Mouse (Mus musculus) mouse trophoblast stem cell (cell line): ENCODE results near the gene Snrpd3.
"Not testable (repeated sequence)": the region's sequence is repeated elsewhere in the genome, so short reads cannot be mapped to it uniquely, and the experiment has no call there.

Experiments
- in situ Hi-C, 2 experiments: fragments of 300-500 bp; cut with MseI, MboI; formaldehyde crosslinking; loops; 2 replicates in 1 of 2; 3 replicates in 1 of 2; pipeline ENCODE4 v1.15.1; 2025

Snrpd3 gene

GRCm38 (mm10) chr10:75500345-75500744, 17.0 kb upstream of the Snrpd3 start:
- in situ Hi-C loops, result no loop called here

- in situ Hi-C loops, result no loop called here
Measured at GRCm38 (mm10) chr10:75501641-75502040, 15.7 kb upstream of the Snrpd3 start.

- in situ Hi-C loops, result no loop called here
Measured at GRCm38 (mm10) chr10:75503692-75504091, 13.7 kb upstream of the Snrpd3 start.

DNA sequence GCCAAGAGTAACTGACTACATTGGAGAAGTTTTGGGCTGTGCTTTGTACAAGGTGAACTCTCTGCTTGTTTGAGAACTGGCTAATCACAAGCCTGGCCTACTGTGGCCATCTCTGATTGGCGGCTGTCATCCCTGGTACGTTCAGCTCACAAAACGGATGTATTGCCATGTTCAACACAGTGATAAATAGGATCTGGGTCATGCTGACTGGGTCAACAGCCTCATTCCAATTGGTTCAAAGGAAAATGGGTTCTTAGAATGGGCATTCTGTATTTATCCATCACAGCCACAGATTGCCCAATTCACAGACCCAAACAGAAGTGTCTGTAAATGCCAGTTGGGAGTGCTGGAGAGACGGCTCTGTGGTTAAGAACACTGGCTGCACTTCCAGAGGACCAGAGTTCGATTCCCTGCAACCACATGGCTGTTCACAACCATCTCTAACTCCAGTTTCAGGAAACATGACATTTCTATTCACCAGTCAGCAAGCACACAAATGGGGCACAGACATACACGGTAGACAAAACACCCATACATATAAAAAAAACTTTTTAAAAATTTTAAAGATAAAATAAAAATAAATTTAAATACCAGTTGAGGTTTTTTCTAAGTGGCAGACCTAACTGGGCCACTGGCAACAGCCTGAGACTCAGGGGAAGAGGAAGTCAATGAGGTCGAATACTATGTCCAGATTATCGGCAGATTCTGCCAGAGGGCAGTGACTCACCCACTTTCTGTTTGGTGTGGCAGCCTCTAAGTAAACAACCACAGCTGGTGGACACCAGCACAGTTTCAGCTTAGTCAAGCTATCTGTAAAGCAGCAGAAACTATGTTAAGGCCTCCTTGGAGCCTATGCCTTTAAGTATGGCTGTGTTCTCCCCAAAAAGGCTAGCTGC, 12.9 kb upstream of the Snrpd3 start:
- in situ Hi-C loops, result no loop called here

DNA sequence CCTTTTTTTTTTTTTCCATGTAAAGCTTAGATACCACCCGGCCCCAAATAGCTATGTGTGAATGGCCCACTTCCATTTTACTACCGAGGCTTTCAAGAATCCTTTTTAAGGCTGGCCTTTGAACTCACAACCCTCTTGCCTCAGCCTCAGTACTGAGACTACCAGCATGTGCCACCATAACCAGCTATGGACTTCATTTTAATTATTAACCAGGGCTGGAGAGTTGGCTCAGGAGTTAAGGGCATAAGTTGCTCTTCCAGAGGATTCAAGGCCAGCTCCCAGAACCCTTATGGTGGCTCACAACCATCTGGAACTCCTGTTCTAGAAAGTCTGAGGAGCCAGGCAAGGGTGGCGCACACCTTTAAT, 12.2 kb upstream of the Snrpd3 start:
- in situ Hi-C loops, result no loop called here

DNA sequence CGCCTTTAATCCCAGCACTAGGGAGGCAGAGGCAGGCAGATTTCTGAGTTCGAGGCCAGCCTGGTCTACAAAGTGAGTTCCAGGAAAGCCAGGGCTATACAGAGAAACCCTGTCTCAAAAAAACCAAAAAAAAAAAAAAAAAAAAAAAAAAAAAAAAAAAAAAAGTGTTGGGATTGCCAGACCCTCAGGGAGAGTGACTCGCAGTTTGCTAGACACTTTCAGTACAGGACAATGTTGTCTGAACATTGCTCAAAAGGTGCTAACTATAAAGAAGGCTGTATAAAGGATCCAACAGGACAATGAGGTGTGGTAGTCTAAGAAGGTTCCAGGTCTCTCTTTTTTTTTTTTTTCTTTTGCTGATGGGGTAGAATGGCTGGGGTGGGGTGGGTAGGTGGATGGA, 11.4 kb upstream of the Snrpd3 start:
- in situ Hi-C loops, result not testable (repeated sequence)

DNA sequence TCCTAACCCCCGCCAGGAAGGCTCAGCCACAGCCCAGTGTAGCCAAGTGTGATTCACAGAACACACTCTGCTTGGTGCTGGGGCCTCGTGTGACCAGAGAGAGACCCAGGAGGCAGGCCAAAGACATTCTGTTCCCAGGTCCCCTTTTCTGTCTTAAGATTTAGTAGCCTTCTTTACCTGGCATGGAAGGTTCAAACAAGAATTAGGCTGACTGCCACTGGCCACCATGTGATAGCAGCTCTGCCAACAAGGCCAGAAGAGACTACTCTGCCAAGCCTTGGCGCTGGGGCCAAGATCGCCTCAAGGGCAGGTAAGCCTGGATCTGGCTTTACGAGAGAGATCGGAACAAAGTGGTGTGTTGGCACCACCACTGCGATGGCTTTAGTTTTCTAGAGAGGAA, 6.9 kb upstream of the Snrpd3 start:
- in situ Hi-C loops, result no loop called here

DNA sequence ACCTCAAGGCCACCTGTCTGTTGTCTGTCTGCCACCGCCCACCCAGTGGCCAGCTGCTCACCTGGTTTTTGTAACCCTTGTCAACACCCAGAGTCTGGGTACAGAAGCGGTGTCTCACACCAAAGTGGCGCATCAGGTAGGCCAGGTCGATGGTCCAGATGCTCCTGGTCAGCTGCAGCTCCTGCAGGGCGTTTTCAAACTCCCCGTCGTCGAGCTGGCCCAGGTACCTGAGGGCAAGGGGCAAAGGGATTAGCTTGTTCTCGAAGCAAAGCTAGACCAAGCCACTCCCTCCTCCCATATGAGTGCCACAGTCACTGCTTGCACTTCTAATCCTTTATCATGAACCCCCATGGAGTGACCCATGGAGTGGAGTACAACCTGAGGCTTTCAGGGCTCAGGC, 6.3 kb upstream of the Snrpd3 start:
- in situ Hi-C loops, result no loop called here

- in situ Hi-C loops, result no loop called here
Measured at GRCm38 (mm10) chr10:75511897-75512296, 5.5 kb upstream of the Snrpd3 start.

GRCm38 (mm10) chr10:75512796-75513195, 4.6 kb upstream of the Snrpd3 start:
- in situ Hi-C loops, result no loop called here

GRCm38 (mm10) chr10:75513306-75514067, 3.9 kb upstream of the Snrpd3 start:
- in situ Hi-C loops, result no loop called here

DNA sequence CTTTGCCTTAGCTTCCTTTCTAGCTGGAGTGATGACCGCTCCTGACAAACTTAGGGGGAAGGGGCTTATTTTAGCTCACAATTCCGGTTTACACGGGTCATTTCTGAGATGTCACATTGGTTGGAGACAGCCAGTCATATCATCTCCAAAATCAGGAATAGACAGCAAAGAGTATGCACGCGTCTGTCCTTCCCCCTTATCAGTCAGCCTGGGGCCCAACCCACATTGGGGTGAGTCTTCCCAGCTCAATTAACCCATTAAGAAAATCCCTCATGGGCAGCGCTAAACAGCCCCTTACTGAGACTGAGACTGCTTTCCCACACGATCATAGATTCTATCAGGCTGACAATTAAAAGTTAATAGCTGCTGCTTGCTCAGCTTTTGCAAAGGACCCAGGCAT, 3.0 kb upstream of the Snrpd3 start:
- in situ Hi-C loops, result no loop called here

DNA sequence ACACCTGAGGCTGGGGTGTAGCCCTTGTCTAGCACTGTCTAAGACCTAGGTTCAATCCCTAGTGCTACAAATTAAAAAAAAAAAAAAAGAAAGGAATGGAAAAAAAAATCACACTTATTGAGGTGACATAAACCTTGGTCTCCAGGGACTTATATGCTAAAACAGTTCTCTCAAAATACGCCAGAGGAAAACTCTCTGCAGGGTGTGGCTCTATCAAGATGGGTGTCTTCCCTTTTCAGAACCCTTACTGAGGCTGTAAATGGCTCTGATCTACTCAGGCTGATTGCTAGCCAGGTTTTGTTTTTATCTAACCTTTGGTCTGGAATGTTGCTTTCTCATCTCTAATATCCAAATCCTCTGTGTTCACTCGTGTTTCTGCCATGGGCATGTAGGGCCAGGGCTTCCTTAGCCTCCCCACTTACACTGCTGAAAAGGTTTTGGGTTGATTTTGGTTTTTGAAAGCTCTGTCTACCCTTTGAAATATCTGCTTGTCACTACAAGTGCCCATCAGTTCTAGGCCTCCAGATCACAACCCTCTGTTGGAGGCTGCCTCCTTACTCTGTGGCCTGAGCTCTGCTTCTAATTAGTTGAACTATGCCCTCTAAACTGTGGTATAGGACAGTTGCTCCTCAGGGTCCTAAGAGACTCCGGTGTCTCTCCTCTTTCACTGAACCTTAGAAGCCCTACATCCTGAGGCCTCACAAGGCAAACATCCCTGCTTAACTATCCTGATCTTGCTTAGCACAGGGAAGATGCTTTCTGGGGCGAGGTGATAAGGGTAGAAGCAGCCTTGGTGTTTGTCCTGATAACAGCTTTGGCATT, 1.9 kb upstream of the Snrpd3 start:
- in situ Hi-C loops, result no loop called here

GRCm38 (mm10) chr10:75516038-75516723, 1.2 kb upstream of the Snrpd3 start:
- in situ Hi-C loops, result no loop called here

GRCm38 (mm10) chr10:75516724-75517072, 653 bp upstream of the Snrpd3 start:
- in situ Hi-C loops, result no loop called here

- in situ Hi-C loops, result no loop called here
Measured at GRCm38 (mm10) chr10:75517758-75518143, 400 bp downstream of the Snrpd3 start, which contains the start of gene Gucd1. TSS of gene Gucd1 (minus strand) at chr10:75517972.

GRCm38 (mm10) chr10:75520581-75520980, 3.2 kb downstream of the Snrpd3 start:
- in situ Hi-C loops, result no loop called here

- in situ Hi-C loops, result no loop called here
Measured at GRCm38 (mm10) chr10:75521643-75522042, 4.3 kb downstream of the Snrpd3 start.

GRCm38 (mm10) chr10:75525450-75525849, 8.1 kb downstream of the Snrpd3 start:
- in situ Hi-C loops, result not testable (repeated sequence)

GRCm38 (mm10) chr10:75530322-75530721, 13.0 kb downstream of the Snrpd3 start:
- in situ Hi-C loops, result no loop called here

GRCm38 (mm10) chr10:75531532-75532090, 14.3 kb downstream of the Snrpd3 start:
- in situ Hi-C loops, result no loop called here
